Mouse (Mus musculus) brain, embryonic 18.5 days (tissue): ENCODE results near the gene Entpd7.

Source experiments
- DNase-seq: peaks from one replicate; pipeline ENCODE4 v3.0.0-alpha.2; 2012; ENCODE audit warnings: low read depth, low spot score

Gene Entpd7

GRCm38 (mm10) chr19:43723501-43723900, 34.0 kb downstream of the Entpd7 start:
- no peak for DNase-seq

DNA sequence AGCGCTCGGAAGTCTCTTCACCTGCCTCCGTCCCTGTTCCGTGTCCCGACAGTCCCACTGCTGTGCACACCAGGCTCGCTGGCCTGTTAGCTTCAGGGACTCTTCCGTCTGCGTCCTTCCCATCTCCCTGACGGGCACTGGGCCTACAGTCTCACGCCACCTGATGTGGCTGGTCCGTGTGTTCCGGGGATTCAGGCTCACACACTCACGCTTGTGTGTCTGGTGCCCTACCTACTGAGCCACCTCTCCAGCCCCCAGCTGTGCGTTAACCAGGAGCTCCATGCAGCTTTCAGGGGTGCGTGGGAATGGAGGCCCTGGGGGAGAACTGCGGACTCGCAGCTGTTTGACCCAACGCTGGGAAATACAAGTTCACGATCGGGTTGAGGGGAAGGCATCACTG, 34.7 kb downstream of the Entpd7 start:
- no peak for DNase-seq

GRCm38 (mm10) chr19:43724821-43725220, 35.3 kb downstream of the Entpd7 start:
- no peak for DNase-seq

- no peak for DNase-seq
Measured at GRCm38 (mm10) chr19:43726510-43727146, 37.2 kb downstream of the Entpd7 start.

DNA sequence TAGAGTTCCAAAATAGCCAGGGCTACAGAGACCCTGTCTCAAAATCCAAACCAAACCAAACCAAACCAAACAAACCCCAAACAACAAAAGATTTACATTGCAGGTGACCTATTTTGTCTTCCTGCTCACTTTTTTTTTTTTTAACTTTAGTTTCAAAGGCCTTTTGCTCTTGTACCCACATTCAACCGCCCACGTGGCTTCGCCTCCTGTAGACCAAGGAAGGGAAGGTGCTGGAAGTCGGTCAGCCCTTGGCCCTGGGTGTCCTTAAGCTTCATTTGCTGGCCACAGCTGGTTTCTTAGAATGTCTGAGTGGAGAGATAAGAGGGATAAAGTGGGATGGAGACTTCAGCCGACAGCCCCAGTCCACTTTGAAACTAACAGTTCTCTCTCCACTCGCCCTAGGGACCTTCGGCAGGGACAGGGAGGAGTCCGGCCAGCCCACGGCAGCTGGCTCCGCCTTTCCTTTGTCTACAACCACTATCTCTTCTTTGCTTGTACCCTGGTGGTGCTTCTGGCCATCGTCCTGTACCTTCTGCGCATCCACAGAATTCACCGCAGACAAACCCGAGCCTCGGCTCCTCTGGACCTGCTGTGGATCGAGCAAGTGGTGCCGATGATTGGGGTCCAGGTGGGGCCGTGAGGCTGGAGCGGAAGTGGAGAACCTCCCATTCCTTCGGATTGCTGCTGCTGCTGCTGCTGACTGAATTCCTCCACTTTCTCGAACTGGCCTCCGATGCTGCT, 40.0 kb downstream of the Entpd7 start:
- no peak for DNase-seq

DNA sequence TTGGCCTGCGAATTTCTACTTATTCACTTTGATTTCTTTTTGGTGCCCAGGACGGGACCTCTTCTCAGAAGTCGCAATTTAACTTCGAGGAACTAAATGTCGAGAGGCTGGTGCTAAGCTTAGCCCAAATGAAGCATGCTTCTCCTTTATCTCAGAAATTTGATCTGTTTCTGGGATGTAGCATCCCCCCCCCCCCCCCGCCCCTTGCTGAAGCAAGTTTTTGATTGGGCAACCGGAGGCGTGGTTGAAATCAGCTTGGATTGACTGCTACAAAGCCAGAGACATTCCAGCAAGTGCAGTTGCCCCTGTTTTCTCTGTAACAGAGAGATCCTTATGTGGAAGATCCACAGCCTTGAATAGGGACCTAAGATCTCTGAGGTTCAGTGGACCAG, 40.6 kb downstream of the Entpd7 start:
- DNase-seq = no peak

GRCm38 (mm10) chr19:43731157-43731556, 41.7 kb downstream of the Entpd7 start:
- no peak for DNase-seq

DNA sequence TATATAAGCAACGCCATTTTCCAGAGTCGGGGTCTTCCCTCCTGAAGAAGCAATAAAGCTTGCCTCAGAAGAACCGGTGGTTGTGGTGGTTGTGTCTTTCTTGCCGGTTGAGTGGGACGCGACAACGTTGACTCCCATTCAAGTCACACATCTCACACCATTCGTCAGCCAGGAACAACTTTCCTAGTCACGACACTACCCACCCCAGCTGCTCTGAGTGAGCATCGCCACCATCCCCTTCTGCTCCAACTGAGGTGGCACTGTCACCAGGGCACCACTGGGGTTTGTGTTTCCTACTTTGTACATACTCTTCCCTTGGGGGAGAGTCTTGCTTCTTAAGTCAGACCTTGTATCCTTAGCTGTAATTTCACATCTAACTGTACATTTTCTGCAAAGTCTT, 48.9 kb downstream of the Entpd7 start:
- DNase-seq = no peak

- no peak for DNase-seq
Measured at GRCm38 (mm10) chr19:43743401-43743800, 53.9 kb downstream of the Entpd7 start.

- DNase-seq = no peak
Measured at GRCm38 (mm10) chr19:43745740-43746139, 56.3 kb downstream of the Entpd7 start.

DNA sequence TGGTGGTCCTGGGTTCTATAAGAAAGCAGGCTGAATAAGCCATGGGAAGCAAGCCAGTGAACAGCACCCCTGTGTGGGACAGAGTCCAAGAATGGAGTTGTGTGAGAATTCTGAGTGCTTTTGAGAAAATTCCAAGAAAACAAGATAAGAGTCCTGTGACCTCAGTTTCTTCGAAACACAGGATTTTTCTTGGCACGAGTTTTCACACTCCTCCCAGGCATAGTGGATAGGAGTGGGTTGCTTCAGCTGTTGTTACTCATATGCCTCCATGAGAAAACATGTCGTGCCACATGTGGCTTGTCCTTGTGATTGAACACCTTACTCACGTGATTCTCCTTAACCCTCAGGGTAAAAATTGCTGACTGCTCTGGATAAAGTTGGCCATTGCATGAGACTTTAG, 58.4 kb downstream of the Entpd7 start:
- no peak for DNase-seq

- no peak for DNase-seq
Measured at GRCm38 (mm10) chr19:43750008-43750407, 60.5 kb downstream of the Entpd7 start.

DNA sequence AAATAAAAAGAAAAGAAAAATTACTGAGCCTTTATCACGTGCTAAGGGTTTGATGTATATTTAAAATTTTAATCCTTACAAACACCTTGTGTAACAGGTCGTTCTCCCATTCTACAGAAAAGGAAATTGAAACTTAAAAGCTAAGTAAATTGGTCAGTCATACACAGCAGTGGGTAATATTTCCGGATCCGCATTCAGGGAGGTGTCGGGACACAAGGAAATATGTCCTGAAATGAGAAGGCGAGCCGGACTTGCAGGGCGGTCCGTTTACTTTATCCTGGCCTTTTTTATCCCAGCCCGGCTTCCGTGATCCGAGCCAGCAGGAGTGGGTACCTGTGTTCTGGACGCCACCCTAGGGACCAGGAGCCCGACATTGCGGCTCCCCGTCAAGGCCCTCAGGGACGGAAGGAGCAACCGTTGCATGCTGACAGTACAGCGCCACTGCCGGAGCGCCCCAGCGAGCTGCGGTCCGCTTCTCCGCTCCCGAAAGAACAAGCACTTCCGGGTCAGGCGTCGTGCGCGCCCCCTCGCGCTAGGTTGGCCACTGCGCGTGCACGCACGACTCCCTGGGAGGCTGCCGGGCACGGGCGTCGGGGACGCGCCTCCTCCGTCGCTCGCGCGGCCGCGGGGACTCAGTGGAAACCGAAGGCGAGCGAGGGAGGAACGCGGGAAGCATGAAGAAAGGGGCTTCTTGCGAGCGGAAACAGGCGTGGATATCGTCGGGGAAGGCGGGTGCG, 63.2 kb downstream of the Entpd7 start, which contains the start of the genes Cutc and Cox15:
Gene Cutc (plus strand): TSS at position 508 of the 737 bp plus-strand sequence.
Gene Cox15 (minus strand): TSS at position 512 of the 737 bp plus-strand sequence.
- peak; percentile 86 for DNase-seq

GRCm38 (mm10) chr19:43753226-43753835, 63.9 kb downstream of the Entpd7 start:
- no peak for DNase-seq

GRCm38 (mm10) chr19:43754237-43754636, 64.8 kb downstream of the Entpd7 start:
- DNase-seq = no peak

DNA sequence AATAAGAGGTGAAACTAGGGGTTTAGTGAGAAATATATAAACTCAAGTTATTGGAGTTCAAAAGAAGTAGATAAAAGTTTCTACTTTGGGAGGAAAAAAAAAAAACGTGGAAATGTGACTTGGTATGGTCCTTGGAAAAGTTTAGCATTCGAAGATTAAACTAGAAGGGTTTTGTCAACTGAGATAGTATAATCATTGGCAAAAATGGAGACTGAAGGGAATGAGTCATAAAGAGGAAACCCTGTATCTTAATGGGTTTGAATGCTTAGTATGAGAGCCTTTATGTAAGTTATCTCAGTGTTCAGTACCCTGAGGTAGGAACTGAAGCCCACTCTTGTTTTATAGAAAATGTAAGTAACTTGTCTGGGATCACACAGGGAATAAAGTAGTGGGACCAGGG, 65.4 kb downstream of the Entpd7 start:
- no peak for DNase-seq

GRCm38 (mm10) chr19:43760504-43760903, 71.0 kb downstream of the Entpd7 start:
- no peak for DNase-seq

GRCm38 (mm10) chr19:43761543-43762256, 72.2 kb downstream of the Entpd7 start:
- no peak for DNase-seq

DNA sequence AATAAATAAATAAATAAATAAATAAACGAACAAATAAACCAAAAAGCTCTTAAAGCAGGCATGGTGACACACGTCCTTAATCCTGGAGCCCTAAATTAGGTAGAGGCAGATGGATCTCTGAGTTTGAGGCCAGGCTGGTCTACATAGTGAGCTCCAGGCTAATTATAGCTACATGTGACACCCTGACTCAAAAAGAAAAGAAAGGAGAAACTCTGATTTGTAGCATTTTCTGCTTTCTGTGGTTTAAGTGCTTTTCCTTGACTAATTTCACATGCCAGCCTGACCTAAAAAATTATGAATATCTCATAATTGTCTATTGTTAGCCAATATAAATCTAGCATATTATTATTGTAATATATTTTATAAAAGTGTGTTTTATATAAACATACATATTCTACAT, 72.9 kb downstream of the Entpd7 start:
- DNase-seq = no peak

DNA sequence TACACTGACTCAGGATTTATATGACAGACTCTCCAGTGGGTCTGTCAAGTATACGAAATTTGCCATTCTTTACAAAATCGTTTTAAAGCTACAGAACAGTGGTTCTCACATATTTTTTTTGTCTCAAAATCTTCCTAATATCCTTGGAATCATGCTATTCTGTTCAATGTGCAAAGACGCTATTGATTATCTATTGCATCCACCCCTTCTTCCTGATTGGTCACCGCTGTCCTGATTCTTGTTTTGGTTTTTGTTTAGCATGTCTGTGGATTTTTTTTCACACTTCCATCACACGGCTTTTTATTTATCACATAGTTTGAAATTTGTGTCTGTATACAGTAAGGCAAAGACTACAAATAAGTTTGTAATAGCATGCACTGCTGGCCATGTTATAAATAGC, 77.0 kb downstream of the Entpd7 start:
- no peak for DNase-seq

GRCm38 (mm10) chr19:43767549-43768322, 78.3 kb downstream of the Entpd7 start:
- DNase-seq = no peak
